Mouse (Mus musculus): ENCODE measurements around the gene Hectd4.

The Hectd4 gene

GRCm38 (mm10) chr5:121397187-121398145, 177.4 kb downstream of the Hectd4 start, which contains the start of gene Naa25:
Naa25 (plus strand) TSS chr5:121397936.
- in situ Hi-C loops (cut with MboI), result no loop called here

- in situ Hi-C loops (cut with MboI), result no loop called here
These were observed 178.3 kb downstream of the Hectd4 start for GRCm38 (mm10) chr5:121398146-121398964.

GRCm38 (mm10) chr5:121398965-121399462, 179.0 kb downstream of the Hectd4 start:
- in situ Hi-C loops (cut with MboI), result no loop called here

GRCm38 (mm10) chr5:121399540-121399939, 179.5 kb downstream of the Hectd4 start:
- in situ Hi-C loops (cut with MboI), result no loop called here

- in situ Hi-C loops (cut with MboI), result no loop called here
These were observed 180.0 kb downstream of the Hectd4 start for GRCm38 (mm10) chr5:121400064-121400463.

- in situ Hi-C loops (cut with MboI), result no loop called here
These were observed 180.8 kb downstream of the Hectd4 start for GRCm38 (mm10) chr5:121400849-121401248.

- in situ Hi-C loops (cut with MboI), result no loop called here
These were observed 187.8 kb downstream of the Hectd4 start for GRCm38 (mm10) chr5:121407856-121408255.

- in situ Hi-C loops (cut with MboI), result no loop called here
These were observed 191.0 kb downstream of the Hectd4 start for GRCm38 (mm10) chr5:121410975-121411374.

All from mature B cell (primary cell).